Mouse (Mus musculus) ovary, postnatal 14 days (tissue): ENCODE measurements around the gene Dynlt1c.
"Not testable (repeated sequence)": the region's sequence is repeated elsewhere in the genome, so short reads cannot be mapped to it uniquely, and the experiment has no call there.

Experiments
- DNase-seq: peaks from one replicate; pipeline ENCODE4 v3.0.0; 2022; ENCODE audit warnings: low spot score

Gene Dynlt1c

DNA sequence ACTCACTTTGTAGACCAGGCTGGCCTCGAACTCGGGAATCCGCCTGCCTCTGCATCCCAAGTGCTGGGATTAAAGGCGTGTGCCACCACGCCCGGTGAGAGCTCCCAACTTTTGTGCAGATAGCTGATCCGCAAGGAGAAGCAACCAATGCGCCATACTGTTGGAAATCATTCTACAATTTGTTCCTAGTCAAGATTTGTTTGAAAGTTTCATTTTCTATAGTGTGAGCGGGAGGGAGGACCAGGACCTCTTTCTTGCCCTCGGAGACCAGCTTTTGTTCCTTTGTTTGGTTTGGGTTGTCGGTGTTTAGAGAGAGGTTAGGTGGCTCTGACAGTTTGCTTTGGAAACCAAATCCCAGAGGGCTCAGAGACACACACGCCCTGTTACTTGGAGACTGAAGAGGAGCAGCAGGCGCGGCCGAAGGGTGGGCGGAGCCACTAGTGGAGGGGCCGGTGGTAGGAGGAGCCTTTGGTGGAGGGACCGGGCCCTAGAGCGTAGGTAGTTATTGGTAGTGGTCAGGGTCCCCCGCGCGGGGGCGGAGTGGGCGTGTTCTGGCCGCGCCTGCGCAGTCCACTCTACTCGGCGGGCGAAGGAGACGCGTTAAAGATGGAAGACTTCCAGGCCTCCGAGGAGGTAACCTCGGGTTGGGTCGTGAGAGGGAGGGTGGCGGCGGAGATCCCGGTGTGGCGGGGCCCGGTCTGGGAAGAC is at the start of gene Dynlt1c:
Gene Dynlt1c, plus strand, starts transcription at position 468 of the 708 bp plus-strand sequence.
- peak; percentile 51 for DNase-seq

DNA sequence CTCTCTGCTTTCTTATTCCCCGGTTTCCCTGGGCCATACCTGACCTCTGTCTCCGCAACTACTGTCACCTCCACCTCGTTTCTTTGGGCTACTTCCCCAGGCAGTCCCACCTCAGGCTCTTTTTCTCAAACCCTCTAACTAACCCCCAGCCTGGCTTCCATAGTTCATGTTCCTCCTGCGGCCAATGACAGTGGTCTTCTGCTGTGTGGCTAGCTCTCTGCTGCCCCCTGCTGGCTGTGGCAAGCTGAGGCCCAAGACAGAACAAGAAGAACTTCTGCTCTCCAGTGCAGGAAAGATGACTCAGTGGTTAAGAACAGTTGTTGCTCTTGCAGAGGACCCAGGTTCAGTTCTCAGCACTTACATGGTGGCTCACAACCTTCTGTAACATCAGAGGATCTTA is 47.7 kb upstream of the Dynlt1c start:
- not testable (repeated sequence) for DNase-seq

DNA sequence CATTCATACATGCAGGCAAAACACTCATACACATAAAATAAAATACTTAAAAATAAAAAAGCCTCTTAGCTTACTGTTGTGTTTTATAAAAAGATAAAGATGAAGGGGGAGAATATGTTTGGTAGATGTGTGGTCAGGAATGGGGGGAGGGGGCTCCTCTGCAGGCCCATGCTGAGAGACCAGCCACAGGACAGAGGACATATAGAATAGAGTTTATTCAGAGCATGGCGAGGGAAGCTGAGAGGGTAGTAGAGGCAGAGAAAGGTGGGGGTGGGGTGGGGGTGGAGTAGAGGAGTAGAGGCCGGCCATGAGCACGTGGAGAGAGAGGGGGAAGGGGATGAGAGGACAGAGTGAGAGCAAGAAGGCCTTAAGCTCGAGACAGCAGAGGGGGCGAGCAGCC is 47.2 kb upstream of the Dynlt1c start:
- DNase-seq: not testable (repeated sequence)

DNA sequence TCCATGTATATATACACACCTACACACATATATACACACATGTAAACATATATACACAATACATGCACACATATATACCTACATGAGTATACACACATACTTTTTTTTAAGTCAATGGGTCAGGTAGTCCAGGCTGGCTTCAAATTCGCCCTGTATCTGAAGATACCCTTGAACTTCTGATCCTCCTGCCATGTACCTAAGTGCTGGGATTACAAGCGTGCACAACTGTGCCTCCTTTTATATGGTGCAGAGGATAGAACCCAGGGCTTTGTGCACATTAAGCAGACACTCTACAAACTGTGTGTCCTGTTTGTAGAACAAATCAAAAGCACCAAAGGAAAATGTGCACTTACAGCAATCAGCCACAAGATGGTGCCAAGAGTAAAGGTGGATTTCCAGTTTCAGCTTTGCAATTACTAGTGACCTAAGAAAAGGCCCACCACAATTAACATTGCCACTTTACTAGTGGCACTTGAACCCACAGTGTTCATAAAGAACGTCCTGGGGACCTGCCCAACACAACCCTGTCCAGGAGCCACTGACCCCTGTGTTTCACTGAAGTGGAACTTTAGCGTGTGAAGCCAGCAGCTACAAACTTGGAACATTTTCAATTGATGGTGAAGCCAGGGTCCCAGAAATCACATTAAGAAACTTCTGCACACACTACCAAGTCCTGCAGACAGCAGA is 41.9 kb upstream of the Dynlt1c start:
- DNase-seq: not testable (repeated sequence)

DNA sequence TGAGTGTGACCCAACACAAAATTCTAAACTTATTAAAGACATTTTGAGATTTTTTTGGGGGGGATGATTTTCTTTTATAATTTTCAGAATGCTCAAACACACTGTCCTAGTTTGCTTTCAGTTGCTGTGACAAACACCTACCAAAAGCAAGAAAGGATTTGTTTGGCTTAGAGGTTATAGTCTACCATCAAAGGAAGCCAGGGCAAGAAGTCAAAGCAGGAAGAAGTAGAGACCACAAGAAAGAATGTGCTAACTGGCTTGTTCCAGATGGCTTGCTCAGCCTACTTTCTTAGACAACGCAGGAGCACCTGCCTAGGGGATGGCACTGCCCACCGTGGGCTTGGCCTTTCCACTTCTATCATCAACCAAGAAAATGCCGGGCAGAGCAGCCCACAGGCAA is 36.6 kb upstream of the Dynlt1c start:
- not testable (repeated sequence) for DNase-seq

DNA sequence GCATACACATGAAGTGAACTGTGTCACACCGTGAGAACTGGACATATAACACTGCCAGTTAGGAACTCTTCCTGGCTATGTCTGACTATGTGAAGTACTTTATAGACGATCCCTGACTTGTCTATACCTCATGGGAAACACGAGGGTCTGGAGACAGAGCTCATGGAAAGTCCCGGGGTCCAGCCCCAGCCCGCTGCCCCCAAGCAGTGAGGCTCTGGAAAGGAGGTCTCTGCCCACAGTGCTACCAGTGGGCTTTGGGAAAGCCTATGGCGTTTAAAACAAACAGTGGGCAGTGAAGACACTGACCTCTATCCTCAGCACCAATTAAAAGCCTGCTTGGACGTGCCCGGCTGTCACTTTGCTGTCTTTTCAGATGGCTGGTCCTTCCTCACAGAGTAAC is 33.6 kb upstream of the Dynlt1c start:
- DNase-seq: not testable (repeated sequence)

DNA sequence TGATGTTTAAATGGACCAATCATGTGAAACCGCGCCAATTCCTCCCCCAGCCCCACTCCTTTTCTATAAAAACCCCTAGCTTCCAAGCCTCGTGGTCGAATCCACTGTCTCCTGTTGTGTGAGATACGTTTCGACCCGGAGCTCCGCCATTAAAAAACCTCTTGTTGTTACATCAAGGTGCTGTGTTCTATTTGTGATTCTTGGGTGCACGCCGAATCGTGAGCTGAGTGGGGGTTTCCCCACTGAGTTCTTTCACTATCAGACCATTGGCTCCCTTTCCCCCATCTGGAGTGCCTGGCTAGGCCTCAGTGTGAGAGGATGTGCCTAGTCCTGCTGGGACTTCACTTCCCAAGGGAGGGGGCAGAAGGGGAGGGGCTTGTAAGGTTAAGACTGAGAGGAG is 30.2 kb upstream of the Dynlt1c start:
- not testable (repeated sequence) for DNase-seq

DNA sequence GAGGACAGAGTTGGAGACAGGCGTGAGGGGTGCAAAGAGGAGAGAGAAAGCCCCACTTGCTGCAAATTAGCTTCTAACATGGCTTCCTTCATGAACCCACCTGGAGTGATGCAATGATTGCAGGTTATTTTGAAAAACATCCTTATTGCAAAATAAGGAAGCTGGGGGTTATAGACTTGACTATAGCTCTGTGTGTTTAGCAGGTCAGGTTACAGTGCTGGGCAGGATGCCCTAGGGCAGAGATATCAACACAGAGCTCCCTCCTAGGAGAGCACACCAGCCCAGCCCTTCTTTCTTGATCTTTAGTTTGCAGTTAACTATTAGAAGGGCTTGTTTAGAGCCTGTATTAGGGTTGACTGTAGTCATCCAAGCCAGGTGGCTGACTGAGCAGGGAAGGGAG is 29.3 kb upstream of the Dynlt1c start:
- DNase-seq: not testable (repeated sequence)

DNA sequence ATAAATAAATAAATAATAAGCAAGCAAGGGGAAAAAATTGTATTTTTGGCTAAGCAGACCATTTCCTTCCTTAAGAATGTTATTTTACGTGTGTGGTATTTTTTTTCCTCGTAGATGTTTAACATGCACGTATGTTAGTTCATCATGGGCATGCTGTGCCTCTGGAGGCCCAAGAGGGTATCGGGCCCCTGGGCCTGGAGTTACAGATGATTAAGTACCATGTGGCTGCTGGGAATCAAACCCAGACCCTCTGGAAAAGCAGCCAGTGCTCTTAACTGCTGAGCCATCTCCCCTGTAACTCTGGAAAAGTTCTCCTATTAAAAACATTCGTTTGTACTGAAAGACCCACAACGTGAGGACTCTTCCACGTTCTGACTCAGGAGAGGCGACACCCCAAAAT is 26.1 kb upstream of the Dynlt1c start:
- DNase-seq: not testable (repeated sequence)

DNA sequence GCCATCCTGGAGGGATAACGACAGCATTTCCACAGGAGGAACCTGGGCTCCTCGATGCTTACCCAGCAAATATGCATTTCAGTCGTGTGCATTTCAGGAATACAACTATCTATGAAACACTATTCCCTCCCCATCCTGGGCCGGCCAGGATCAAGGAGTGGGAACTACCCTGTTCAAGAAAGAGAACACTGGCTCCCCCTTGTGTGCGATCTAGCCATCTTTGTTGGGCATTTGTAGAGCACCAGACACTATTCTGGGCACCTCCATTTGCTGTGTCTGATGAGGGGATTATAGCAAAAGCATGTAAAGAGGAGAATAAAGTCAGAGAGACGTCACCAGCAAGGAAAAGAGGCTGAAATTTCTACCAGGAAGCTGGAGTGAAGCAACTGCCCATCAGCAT is 12.8 kb upstream of the Dynlt1c start:
- DNase-seq: not testable (repeated sequence)

DNA sequence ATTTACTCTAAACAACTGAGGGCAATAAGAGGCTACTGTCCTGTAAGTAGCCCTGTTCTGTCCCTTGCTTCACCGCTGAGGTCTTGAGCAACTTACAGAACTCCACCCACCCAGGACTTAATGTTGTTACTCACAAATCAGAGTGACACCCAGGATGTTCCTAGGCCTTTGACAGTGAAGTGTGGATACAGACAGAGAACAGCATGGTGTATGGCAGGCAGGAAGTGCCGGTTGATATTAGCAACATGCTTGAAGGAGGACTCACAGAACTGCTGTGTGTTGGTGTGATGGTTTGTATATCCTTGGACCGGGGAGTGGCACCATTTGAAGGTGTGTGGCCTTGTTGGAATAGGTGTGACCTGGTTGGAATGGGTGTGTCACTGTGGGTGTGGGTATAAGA is 9.4 kb upstream of the Dynlt1c start:
- DNase-seq: not testable (repeated sequence)

DNA sequence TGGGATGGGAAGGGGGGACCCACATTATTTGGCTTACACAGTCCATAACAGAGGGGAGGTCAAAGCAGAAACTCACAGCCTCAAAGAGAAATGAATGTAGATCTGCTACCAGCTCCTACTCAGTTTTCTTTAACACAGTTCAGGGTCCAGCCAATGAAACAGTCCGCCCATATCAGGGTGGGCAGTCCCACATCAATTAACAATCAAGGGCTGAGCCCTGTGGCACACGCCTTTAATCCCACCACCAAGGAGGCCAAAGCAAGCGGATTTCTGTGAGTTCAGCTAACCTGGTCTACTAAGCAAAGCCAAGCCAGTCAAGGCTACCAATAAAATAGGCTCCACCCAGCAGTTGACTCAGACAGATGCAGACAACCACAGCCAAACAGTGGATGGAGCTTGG is 7.6 kb upstream of the Dynlt1c start:
- not testable (repeated sequence) for DNase-seq

DNA sequence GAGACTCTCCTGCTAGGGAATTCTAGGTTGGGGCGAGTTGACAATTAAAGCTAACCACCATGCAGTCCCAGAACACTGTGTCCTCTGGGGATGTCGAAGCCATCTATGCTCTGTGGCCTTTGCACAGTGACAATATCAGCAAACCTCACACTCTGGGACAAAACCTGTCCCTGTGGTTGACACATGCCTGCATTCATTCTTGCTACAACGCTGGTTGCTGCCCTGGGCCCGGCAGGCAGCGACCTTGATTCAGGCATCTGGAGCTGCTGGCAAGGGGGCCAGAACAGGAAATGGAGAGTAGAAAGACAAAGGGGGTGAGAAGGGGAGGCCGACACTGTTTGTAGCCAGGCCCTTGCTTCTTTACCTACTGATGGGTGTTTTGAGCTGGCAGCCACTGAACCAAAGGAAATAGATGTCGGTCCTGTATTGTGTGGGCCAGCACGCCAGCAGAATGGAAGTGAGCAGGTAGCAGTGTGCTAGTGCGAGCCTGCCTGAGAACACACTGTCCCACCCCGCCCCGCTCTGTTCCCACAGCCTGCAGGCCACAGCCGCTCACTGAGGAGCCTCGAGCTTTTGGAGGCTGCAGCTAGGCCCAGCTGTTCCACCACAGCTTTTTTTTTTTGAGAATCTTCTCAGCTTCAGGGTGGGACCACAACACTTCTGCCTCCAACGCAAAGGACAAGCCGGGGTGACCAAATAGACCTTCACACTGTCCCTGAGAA is 5.5 kb upstream of the Dynlt1c start:
- DNase-seq: not testable (repeated sequence)

DNA sequence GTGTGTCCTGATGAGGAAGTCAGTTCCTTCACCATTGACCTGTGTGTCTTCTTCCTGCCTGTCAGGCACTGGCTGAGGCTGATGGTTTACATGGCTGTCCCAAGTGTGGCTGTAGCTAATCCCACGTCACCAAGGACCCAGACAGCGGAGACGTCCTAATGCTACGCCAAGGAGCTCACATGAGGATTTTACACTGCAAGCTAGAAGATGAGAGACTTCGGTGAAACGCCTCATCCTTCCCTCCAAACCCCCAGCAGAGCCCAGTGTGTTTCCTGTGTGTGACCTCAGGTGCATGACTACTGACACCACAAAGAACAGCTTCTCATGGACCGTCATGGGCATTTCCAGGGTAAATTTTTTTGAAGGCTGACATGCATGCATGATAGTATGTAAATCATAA is 3.1 kb upstream of the Dynlt1c start:
- DNase-seq: not testable (repeated sequence)

DNA sequence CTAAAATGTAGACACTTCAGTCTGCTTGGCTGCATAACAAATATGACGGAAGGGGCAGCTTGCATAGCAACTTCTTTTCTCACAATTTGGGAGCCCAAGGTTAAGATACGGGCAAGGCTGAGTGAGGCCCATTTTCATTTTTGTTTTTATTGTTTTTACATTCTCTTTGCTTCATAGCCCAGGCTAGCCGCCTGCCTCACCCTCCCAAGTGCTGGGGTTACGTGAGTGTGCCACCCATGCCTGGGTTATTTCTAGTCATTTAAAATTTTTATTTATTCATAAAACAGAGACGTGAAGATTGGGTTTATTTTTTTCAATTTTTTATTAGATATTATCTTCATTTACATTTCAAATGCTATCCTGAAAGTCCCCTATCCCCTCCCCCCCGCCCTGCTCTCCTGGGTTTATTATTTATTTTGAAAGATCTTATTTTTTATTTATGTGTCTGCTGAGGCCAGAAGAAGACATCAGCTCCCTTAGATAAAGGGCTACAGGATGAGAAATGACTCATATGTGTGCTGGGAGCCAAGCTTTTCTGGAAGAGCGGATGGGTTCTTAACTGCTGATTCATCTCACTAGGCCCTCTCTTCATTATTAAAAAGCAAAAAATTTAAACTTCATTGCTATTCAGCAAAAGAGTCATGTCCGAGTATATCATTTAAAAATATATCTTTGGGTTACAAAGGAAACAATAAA is 1.1 kb upstream of the Dynlt1c start:
- not testable (repeated sequence) for DNase-seq

DNA sequence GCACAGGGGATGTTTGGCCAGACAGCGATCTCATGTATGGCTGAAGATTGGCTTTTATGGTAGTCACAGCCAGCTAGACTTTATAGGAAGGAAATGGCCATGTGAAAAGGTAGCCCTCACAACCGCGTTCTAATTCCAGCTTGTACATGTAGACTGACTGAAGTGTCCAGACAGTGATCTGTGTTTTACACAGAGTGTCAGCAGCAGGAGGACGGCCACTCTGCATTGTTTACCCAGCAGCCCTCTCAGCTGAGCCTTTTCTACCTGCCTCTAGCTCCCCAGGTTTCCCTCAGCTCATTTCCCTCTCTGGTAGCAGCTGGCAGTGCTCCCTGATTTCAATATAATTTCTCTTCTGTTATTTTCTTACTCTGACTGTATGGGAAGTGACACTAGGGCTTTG is 734 bp downstream of the Dynlt1c start:
- DNase-seq: not testable (repeated sequence)

DNA sequence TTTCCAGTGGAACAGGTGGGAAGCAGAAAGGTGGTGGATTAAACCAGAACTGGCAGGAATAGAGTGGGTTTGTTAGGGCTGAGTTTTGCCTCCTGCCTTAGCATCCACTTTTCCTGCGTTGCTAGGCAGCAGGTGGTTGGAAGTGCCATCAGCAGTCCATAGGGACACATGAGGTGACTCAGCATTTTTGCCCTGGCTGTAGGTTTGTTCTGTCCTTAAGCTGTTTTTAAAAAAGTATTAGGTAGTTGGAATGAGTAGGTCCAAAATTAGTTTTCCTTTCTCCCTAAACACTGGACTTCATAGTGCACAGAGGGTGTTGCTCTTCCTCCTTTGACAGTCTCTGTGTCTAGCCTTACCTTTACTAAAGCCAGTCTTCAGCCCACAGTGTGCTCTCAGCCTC is 3.9 kb downstream of the Dynlt1c start:
- not testable (repeated sequence) for DNase-seq

DNA sequence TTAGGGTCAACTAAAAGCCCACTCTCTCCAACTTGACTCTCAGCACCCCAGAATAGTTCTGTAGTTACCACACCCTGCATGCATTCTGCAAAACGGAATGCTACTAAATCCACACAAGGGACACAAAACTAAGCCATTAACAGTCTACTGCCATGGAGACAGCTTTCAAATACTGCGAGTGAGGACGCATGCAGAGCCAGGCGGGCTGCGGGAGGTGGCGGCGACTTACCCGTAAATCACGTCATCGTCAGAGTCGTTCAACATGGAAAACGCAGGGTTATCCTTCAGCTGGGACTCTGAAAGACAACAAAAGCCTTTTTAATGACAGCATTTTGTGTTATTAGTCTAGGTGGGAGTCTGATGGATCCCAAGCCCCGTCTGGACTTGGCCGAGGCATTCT is 12.1 kb downstream of the Dynlt1c start:
- DNase-seq: not testable (repeated sequence)

DNA sequence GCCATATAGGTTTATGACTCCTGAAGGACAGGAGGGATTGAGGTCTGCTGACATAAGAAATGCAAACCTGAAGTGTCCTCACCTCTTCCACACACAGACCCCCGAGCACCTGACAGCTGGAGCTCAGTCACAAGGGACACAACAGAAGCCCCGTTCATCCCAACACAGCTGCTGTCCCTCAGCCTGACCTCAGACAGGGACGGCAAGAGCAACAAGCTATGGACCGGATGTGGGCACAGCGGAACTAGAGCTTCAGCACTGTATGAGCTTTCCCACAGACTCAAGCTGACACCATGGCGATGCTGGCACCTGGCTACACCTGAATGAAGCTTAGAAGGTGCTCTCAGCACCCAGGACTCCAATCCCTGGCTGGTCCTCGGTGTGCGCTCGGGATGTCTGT is 12.8 kb downstream of the Dynlt1c start:
- not testable (repeated sequence) for DNase-seq

DNA sequence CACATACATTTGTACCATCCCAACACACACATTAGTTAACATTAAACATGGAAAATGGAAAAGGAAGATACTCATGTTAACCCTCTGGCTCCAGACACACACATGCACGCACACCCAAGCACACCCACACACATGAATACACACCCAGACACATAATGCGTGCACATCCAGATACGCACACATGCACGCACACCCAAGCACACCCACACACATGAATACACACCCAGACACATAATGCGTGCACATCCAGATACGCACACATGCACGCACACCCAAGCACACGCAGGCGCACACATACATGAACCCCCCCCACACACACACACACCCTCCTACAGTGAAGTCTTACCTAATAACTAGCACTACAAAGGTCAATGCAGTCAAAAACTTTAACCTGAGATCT is 15.3 kb downstream of the Dynlt1c start:
- DNase-seq: not testable (repeated sequence)

DNA sequence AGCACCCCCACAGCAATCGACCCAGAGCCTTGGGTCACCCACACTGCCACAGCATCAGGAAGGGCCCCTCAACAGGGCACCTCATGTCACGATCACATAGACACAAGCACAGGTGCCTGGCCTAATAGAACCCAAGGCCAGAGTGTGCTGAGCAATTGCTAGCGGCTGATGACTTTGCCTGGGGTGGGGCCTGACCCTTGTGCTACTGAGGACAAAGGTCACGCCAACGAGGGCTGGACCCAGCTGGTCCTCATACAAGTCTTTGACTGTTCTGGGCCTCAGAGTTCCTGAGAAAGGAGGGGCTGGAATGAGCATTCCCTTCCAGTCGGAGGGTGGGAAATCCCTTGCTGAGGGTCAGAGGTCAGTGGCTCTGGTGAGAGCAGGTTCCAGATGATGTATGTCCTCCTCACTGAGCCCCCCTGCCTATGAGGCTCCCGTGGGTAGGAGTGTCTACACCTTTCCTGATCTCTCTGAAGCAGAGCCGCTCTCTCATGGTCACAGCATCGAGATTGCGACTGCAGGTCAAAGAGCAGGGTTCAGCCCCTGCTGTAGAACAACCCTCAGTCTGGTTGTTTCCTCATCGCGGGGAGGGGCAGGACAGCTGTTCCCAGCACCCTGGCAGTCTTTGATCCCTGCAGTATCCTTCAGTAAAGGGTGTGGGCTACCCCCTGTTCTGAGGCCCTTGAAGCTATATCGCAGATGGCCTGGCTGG is 16.4 kb downstream of the Dynlt1c start:
- DNase-seq: not testable (repeated sequence)

DNA sequence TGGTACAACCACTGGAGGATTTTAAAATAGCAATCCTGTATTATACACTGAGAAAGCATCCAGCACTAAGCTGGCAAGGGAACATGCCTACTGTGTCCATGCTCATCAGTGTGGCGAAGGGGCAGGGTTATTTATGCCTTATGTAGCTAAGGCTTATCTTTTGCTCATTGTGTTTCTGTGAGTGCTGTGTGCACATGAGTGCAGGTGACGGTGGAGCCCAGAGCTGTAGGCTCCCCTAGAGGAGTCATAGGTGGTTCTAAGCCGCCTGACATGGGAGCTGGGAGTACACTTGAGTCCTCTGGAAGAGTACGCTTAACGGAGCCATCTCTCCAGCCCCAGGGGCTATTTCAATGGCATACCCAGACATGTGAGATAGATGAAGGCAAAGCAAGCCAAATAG is 17.8 kb downstream of the Dynlt1c start:
- DNase-seq: not testable (repeated sequence)
